Mouse (Mus musculus) neutrophil, adult 65 days (primary cell): ENCODE data around the gene Mars. TPM values are rescaled to one million over a fixed set of nuclear protein-coding genes. Genes with fewer than 3 reads are reported as not detected.

Experiments
- total RNA-seq: library from RNA; stranded (reverse); gene quantifications from 2 replicates; pipeline ENCODE4 v1.2.4, GENCODE M21; 2023

Gene Mars
- total RNA-seq: 36.6 and 41.9 TPM in 2 replicates

DNA sequence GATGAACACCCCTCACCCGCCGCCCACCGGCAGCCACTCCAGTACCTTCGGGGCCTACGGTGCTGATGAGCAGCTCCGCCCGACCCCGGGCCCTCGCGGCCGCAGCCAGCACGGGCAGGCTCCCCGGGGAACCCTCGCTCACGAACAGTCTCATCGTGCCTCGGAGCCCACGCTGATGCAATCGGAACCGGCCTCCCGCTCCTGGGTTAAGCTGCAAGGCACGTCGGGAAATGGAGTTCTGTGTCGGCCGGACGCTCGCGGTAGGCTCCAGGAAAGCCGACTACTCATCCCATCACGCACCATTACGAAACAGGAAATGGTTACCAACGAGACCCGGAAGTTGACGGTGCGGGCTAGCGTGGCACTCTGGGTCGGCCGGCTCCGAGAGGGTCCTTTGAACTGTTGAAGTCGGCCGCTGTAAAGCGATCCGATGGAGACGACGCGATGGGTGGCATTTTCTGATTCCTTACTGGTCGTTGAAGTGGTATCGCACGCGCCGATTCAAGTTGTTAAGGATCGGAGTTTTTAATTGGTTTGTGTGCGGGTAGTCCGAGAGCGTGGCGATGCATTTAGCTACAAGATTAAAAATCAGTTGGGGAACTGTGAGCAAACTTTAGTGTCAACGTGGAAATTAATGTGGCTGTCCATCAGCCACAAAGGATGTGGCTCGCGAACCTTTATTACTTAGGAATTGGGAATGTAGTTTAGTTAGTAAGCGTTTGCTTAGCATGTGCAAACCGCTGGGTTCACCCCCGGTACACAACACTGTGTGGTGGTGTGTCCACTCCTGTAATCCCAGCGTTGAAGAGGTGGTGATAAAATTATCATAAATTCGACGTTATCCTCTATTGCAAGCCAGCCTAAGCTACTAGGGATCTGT is at the start of gene Mars:
Gene Mars (minus strand): TSS at position 311 of the 880 bp plus-strand sequence.

DNA sequence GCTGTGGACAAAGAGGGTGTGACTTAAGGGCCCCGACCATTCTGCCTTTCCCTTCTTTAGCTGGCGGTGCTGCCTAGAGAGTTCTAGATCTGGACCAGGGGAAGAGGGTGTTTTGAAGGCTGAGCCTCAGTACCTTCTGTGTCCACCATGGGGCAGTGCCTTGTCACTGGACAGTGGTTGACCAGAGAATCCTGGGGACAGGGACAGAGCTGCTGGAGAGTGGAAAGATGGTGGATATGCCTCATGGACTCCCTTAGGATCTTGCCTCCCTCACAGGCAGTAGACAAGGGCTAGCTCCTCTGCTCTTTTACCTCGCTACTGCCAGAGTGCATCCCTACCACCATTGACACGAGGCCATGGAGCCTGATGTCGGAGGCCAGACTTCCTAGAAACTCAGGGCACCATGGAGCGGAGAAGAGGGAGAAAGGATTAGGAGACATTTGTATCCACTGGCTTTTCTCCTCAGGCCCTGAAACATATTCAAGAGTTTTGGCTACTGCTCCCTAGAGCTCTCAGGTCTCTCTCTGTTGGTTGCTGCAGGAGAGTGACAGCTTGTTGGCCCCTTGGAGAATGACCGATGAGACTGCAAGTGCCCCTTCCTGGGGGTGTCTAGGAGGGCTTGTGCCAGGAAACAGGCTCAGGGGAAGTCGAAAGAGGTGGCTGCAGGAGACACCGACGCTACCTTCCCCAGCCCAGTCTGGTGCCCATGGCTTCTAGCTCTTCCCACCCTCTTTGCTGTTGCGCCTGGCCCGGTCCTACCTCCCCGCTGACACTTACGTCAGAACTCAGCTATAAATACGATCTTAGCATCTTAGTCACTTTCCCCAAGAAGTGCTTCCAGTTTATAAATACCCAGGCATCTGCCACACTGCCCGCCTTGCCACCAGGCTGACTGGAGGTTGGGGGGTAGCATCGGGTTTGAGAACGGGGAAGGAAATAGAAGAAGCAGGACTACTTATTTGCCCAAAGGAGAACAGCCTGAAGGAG is 42.6 kb upstream of the Mars start, which contains the start of gene Inhbe:
Gene Inhbe (minus strand): TSS at position 503 of the 987 bp plus-strand sequence.

DNA sequence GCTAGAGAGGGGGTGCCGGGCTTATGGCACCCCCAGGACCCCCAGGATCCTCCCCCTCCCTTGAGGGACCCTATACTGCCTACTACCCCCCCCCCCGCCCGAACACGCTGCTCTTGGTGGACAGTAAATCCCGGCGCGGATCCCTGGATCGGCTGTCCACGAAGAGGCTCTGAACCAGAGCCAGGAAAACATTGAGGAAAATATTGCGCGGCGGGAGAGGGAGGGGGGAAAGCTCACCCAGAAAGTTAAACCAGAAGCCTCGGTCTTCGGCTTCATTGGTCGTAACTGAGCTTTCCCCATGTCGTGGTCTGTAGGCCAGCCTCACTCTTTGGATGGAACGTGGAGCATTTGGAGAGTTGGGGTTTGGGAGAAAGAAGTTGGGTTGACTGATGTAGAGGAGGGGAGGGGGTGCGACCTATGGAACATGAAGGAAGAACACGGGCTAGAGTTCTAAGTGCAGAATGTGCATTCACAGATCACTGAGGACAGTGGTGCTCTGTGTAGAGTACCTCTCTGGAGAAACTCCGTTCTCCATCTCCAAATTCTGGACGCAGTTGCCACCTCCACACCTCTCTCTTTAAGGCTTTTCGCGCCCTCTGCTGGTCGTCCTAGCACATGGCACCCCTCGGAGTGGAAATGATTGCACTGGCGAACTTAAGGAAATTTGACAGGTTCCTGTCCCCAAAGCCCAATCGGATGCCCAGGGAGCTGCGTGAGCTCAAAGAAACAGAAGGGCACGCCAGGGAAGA is 30.5 kb upstream of the Mars start, which contains the start of gene Gli1:
Gene Gli1 (minus strand): TSS at position 84 of the 749 bp plus-strand sequence.

DNA sequence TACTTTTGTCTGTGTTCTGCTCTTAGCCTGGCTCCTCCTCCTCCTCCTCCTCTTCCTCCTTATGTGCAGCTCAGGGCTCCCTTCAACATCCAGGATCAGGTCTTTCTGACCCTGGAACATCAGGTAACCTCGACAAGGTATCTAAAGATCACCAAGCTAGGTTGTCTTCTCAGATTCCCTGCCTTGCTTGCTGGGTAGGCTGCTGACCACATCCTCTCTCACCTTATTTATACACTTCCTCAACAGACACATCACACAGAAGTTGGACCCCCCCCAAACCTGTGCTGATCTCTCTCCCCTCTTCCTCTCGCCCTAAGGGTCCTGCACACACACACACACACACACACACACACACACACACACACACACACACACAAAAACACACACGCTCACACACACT is 10.0 kb upstream of the Mars start, which contains the start of gene Arhgap9:
Gene Arhgap9 (plus strand): TSS at position 344 of the 400 bp plus-strand sequence.

DNA sequence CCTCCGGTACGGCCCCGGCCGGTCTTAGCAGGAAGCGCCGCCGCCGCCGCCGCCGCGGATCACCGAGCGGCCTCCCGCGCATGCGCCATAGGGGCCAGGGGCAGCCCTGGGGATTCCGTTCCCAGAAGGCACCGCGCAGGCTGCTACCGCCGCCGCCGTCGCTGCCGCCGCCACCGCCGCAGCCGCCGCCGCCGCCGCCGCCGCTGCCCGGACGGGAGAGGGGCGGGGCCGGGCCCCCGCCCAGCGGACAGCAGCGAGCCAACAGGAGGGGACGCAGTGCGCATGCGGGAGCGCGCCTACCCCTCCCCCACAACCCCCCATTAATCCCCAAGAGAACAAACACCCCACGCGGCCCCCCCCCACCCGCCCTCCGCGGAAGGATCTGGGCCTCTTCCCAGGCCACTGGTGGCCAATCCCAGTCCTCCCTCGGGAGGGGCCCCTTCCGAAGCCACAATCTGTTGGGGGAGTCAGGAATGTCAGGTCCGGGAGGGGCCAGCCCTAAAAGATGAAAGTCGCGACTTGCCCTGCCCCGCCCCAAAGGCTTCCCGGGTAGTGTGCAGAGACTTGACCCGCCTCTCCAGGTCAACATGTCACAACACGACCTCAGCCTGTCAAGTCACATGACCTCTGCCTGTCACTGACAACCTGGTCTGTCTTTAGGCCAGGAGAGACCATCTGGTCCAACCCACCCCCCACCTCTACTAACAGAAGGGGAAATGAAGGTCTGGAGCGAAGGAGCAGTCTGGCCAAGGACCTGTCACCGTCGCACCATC is 22.6 kb downstream of the Mars start, which contains the start of gene Mbd6:
Gene Mbd6 (minus strand): TSS at position 219 of the 773 bp plus-strand sequence.

DNA sequence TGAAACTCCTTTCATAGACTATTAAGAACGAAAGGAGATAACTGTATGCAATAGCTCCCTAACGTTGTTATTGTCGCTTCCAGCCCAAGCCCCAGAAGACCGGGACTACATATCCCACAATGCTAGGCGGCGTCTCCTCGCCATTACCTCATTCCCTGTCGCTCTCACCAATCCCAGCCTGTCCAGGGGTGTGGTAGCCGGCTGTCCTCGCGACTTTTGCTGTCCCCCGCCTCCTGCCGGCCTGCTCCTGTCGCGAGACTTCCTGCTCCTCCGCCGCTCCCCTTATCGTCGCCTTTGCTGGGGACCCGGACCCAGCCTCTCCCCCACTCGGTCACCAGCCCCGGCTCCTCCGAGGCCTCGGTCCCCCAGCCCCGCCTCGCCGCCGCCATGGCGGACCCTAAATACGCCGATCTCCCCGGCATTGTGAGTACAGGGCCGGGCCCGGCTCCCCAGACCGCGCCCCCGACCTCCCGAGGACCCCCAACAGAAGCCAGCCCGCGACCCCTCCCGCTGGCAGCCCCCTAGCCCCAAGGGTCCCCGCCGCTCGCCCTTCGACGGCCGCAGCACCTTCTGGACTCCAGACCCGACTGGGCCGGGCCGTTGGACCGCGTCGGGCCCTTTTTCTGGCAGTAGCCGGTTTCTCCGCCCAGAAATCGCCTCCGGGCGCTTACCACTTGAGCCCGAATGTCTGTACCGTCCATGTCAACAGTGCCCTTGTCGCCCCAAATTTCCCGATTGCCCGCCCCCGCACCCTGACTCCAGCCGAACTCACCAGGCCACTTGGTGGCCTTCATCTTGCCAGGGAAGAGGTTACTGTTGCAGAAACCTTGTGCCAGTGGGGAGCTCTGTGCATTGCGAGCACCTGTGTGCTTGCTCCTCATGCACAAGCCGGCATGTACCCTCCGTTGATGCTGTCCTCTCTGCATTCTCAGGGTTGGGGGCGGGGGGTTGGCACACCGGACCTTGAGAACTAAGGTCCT is 45.2 kb downstream of the Mars start, which contains the start of gene Dctn2:
Gene Dctn2 (plus strand): TSS at position 257 of the 980 bp plus-strand sequence.

DNA sequence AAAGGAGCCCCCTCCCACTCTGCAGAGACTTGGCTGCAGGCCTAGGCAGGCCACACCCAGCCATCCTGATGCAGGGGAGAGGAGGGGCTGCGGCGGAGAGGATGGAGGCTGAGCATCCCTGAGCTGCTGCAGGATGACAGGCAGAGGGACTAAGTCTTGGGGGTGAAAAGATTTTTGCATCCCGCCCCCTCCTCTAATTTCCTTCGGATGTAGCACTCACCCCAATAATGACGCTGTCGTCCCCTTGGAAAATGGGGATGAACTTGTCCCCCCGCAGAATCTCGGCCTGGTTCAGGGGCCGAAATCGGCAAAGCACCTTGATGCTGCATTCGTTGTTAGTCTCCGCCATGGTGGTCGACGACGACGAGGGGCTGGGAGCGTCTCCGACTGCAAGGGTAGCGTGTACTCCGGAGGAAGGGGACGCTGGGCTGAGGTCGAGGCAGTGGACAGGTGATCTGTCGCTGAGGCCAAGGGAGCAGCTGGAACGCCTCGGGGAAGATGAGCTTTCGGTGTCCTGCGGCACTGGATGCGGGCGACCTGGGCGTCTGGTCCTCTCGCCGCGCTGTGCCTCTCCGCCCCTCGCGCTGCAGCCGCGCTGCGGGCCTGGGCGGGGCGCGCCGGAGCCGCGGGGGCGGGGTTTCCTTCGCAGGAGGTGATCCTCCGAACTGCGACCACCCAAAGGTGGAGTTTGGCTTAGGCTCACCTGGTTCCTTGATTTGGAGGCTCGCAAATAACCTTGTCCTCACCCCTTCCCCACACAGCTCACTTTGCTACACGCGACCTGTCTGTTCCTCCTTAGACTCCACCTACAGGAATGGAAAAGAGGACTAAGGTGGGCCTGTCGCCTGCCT is 48.8 kb downstream of the Mars start, which contains the start of gene Kif5a:
Gene Kif5a (minus strand): TSS at position 801 of the 851 bp plus-strand sequence.

Other genes starting within 250 kb of the Mars start
- gene Cdk4, start 248.3 kb downstream of the Mars start, total RNA-seq: 64.9 and 82.5 TPM in 2 replicates
- 21.0 and 21.9 TPM in 2 replicates for gene Tspan31, start 241.5 kb downstream of the Mars start, total RNA-seq
- 48.7 and 56.4 TPM in 2 replicates for gene Agap2, start 236.5 kb downstream of the Mars start, total RNA-seq
- 96.0 and 111 TPM in 2 replicates for gene Os9, start 190.7 kb downstream of the Mars start, total RNA-seq
- 90.5 and 91.7 TPM in 2 replicates for gene B4galnt1, start 146.6 kb downstream of the Mars start, total RNA-seq
- gene Slc26a10, start 131.1 kb downstream of the Mars start, total RNA-seq: not detected in 2 replicates
- gene Arhgef25, start 121.7 kb downstream of the Mars start, total RNA-seq: not detected in 2 replicates
- 13.5 and 23.8 TPM in 2 replicates for gene Dtx3, start 116.1 kb downstream of the Mars start, total RNA-seq
- 34.4 and 42.1 TPM in 2 replicates for gene Pip4k2c, start 100.2 kb downstream of the Mars start, total RNA-seq
- gene Kif5a, start 48.4 kb downstream of the Mars start, total RNA-seq: 0.07 and 0.47 TPM in 2 replicates
- gene Dctn2, start 45.4 kb downstream of the Mars start, total RNA-seq: 108 and 131 TPM in 2 replicates
- 168 and 220 TPM in 2 replicates for gene Mbd6, start 22.8 kb downstream of the Mars start, total RNA-seq
- gene Arhgap9, start 10.2 kb upstream of the Mars start, total RNA-seq: 251 and 319 TPM in 2 replicates
- gene Gli1, start 30.2 kb upstream of the Mars start, total RNA-seq: not detected in 2 replicates
- not detected in 2 replicates for gene Inhbe, start 42.6 kb upstream of the Mars start, total RNA-seq
- gene Inhbc, start 58.6 kb upstream of the Mars start, total RNA-seq: not detected in 2 replicates
- gene R3hdm2, start 68.5 kb upstream of the Mars start, total RNA-seq: 101 and 111 TPM in 2 replicates
- 1.8 and 2.8 TPM in 2 replicates for gene Stac3, start 189.9 kb upstream of the Mars start, total RNA-seq
- gene Ndufa4l2, start 203.2 kb upstream of the Mars start, total RNA-seq: not detected in 2 replicates
- gene Shmt2, start 210.7 kb upstream of the Mars start, total RNA-seq: 15.5 and 16.0 TPM in 2 replicates
- not detected in 2 replicates for gene Nxph4, start 222.8 kb upstream of the Mars start, total RNA-seq